Mouse (Mus musculus) monocyte, adult 5-6 weeks (primary cell): Measurements from ENCODE around the gene Baiap3. TPM values are rescaled to one million over a fixed set of nuclear protein-coding genes. Genes with fewer than 3 reads are reported as not detected.
"Not testable (repeated sequence)": the region's sequence is repeated elsewhere in the genome, so short reads cannot be mapped to it uniquely, and the experiment has no call there.

Experiments used
- ATAC-seq: fragments of 153-309, 156-312 bp; replicated peaks from 2 replicates; pipeline ENCODE4 v1.8.0; 2017; ENCODE audit warnings: mild to moderate bottlenecking; ENCODE audit not compliant: low TSS enrichment, insufficient number of reproducible peaks, severe bottlenecking, poor library complexity, low FRiP score
- total RNA-seq: library from RNA; stranded (forward); fragments of 200-1000, 200-491, 200-594 nt; gene quantifications from 3 replicates; pipeline ENCODE4 v1.2.3, GENCODE M21; 2017

The Baiap3 gene
- total RNA-seq, 1 experiment from 2014 or later, result 31.6 TPM

GRCm38 (mm10) chr17:25252643-25253042 is 3.5 kb downstream of the Baiap3 start:
- no peak for ATAC-seq

DNA sequence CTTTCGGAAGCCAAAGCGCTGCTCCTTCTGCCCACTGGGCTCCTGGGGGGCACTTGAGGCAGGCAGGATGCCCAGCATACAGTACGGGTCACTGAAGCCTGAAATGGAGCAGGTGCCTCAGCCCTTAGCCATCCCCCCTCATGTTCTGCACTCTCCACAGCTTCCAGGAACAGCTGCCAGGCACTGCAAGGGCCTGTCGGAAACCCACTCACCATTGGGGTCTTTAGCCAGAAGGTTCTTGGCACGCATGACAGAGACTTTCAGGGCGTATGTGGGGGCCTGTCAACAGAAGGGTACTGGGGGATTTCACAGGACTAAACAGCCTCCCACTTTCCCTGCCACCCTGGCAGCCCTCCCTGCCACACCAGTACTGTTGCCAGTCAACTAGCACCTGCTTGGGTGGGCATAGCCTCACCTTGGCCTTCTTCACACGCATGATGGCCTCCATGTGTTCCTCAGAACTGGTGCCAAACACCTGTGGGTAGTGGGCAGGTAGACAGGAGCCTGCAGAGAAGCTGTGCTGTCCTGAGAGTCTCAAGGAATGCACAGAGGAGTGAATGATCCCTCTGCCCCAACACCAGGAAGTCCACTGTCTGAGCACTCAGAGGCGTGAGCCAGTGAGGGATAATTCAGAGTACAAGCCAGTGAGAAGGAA is 5.9 kb downstream of the Baiap3 start:
- no peak for ATAC-seq

GRCm38 (mm10) chr17:25248033-25248750 is 8.0 kb downstream of the Baiap3 start:
- ATAC-seq, result peak; percentile 29; the same call in 1 of the 2 replicates

DNA sequence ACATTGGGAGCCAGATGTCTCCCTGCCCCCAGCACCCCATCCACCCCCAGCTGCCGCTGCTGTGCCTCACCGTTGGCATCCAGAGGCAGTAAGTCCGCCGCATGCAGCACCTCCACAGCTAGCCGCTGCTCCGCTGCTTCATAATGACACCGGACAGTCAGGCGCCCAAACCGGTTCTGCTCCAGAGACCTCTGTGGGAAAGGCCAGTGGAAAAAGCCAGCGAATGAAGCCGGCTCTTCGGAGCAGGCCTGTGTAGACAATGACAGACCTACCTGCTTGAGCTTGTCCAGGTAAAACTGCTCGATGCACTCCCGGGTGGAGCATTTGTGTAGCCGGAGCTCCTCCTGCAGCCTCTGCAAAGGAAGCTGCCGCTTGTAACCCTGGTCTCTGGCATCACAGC is 11.9 kb downstream of the Baiap3 start:
- no peak for ATAC-seq

DNA sequence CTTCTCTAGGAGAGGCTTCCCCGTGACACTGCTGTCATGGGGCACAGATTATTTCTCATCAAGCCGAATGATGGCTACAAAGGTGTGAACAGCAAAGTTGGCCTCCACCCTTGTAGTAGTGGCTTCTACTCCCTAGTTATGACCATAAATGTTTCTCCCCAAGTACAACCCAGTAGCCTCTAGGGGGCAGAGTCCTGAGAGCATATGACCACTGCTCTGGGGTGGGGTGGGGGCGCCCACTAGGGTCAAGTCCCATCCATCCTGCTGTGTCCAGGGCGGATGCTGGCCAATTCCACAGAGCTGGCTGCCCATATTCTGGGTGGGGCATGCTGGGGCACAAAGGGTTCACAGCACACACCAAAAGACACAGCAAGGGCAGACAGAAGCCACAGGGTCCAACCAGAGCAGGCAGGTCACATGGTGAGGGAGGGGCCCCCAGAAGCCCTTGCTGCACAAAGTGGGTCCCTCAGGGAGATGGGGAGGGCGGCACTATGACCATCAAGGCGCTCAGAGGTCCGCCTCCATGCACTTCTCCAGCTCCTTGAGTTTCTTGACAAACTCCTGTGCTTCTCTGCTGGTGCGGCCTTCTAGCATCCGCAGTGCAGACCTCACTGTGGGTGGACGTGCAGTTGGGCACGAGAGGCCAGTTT is 12.9 kb downstream of the Baiap3 start:
- no peak for ATAC-seq

- peak; percentile 80 for ATAC-seq
Measured at GRCm38 (mm10) chr17:25239695-25240636, 16.2 kb downstream of the Baiap3 start, which contains the start of the genes Gnptg and Tsr3. Gene Gnptg (minus strand): TSS chr17:25240124. Gene Tsr3 (plus strand): TSS chr17:25240170.

- ATAC-seq, result no peak
Measured at GRCm38 (mm10) chr17:25235635-25236034, 20.5 kb downstream of the Baiap3 start.

DNA sequence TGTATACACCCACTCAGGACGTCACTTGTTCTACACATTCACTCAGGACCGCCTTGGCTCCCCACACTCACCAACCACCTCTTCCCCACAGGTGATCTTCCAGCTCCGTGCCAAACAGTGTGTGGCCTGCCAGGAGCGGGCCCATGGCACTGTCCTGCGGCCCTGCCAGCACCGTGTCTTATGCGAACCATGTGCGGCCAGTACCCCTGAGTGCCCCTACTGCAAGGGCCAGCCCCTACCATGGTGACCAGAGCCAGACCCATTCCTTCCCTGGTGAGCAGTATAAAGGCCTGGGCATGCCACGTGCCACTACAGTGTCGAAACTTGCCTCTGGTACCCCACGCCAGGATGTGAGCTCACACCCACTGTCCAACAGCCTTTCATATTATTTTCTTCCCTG is 24.5 kb downstream of the Baiap3 start:
- ATAC-seq, result not testable (repeated sequence)

- ATAC-seq, result no peak
Measured at GRCm38 (mm10) chr17:25230700-25231099, 25.5 kb downstream of the Baiap3 start.

- ATAC-seq, result not testable (repeated sequence)
Measured at GRCm38 (mm10) chr17:25230014-25230655, 26.0 kb downstream of the Baiap3 start.

DNA sequence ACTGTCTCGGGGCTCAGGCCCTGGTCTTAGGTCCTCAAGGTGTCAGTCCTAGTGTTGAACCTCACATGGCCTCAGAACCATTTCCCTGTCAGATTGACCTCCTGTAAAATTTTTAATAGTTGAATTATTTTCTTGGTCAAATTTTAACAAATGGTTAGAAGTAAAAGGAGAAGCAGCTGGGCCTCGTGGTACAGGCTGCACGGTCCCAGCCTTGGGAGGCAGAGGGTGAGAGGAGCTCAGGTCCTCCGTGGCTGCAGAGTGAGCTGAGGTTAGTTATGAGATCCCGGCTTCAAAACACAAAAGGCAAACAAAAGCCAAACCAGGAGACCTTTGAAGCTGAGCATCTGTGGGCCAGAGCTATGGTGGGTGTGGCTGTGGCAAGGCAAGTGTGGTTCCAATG is 28.2 kb downstream of the Baiap3 start:
- no peak for ATAC-seq

GRCm38 (mm10) chr17:25225659-25226058 is 30.5 kb downstream of the Baiap3 start:
- ATAC-seq, result no peak

DNA sequence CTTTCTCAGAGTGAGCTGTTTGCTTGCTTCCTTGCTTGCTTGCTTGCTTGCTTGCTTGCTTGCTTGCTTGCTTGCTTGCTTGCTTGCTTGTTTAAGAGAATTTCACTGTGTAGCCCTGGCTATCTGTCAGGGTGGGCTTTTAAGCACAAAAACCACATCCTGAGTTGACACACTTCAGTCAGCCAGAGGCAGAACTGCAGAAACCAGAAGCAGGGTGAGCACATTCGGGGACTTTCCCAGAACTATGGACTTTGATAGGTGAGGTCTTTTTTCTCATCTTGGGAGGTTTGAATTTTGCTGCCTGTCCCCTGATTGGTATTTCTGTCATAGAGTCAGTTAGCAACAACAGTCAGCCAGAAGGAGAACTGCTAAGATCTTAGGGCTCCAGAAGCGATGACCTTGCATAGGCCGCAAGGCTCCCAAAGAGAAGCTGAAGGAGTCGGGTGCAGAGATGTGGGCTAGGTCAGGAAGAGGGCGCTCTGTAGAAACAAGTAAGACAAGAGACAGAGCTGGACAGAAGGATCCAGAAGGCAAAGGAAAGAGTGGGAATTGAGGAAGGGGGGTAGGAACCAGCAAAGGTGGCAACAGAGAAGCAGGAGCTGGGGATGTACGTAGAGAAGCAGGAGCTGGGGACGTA is 31.5 kb downstream of the Baiap3 start:
- no peak for ATAC-seq

DNA sequence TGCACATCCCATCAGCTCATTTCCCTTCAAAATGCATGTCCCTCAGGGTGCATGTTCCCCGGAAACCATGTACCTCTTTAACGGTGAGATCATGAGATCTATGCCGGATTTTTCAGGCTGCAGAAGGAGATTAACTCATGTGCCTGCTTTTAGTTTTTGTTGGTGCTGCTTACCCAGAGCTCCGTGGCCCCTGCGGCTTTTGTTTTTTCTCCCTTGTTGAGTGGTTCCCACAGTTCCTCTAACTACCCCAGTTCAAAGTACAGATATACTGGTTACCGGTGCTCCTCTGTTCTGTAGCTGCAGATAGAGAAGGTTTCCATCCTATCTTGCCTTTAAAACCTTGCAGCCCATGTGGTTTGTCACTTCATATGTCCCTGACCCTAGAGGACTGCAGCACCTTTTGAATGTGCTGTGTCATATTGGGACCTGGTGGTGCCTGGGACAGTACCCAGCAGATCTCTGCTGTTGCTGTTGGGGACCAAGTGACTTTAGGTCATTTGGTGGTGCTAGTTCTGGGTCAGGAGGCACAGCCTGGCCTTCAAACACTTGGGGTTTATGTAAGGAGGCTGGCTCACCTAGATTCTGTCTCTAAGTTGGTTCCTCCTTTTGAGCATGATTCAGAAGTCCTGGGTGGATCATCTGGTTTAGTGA is 33.1 kb downstream of the Baiap3 start:
- ATAC-seq, result no peak

GRCm38 (mm10) chr17:25222504-25222940 is 33.6 kb downstream of the Baiap3 start:
- 0 out of 2 replicates have a peak, but pooled peaks have one; percentile 25 for ATAC-seq

DNA sequence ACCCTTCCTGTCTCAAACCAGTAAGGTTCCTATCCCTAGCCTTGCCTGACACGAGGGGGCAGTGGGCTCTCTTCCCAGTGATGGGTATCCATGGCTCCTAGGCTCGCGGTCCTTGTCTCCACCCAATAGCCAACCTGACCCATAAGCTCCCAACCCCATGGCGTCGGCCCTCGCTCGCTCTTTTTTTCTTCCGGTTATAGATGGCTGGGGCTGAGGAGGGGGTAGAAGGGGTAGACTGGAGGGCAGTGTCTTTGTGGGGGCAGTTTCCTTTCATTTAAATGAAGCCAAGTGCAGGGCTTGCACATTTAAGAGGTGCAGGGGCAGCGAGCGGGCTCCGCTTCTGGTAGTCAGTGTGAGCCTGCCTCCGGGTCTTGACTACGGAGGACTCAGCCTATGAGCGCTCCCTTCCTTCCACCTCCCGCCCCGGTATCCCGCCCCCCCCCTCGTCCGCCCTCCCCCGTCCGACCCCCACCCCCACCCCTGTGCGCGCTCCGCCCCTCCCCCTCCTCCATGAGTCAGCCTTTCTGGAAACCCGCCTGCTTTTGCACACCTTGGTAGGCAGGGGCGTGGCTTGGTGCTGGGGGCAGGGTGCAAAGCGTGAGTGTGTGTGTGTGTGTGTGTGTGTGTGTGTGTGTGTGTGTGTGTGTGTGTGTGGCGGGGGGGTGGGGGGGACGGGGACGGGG is 34.2 kb downstream of the Baiap3 start:
- peak; percentile 20; the same call in 1 of the 2 replicates for ATAC-seq

GRCm38 (mm10) chr17:25220746-25221145 is 35.4 kb downstream of the Baiap3 start:
- ATAC-seq, result no peak
